ENCODE assay signal across 20 mouse cellular contexts in the genomic region with DNA sequence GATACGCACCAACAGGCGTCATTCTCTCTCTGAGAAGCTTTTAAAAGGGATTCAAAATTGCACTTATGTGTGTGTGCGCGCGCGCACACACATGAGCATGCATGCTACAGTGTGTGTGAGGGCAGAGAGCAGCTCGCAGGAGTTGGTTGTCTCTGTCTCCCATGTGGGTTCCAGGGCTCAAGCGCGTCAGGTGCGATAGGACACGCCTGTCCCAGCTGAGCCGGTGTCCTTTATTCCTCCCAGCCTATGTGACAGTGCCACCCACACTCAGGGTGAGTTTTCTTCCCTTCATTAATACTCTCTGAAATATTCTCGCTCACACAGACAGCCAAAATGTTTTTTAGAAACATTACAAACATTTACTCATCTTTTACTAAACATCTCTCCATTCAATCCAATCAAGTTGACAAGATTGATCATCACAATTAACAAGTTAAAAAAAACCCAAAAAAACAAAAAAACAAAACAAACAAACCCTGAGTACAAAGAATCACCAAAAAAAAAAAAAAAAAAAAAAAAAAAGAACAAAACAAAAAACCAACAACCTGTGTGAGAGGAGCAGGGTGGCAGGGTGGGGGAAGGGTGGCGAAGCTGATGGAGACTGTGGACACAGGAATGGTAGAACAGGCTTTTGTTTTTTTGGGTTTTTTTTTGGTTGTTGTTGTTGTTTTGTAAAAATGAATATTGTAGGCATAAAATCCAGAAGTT. TPM values are rescaled to one million over a fixed set of nuclear protein-coding genes. Genes with fewer than 3 reads are reported as not detected.
"Had no signal": no experiment of that assay in that cellular context is flagged by ENCODE, and none has a peak within 500 bp of the region (broad histone marks: within the 10 kb centered on the region; RNA-seq: fewer than 3 reads in every experiment).

No protein-coding gene starts in this region.

- H3K36me3 ChIP-seq: limb, embryonic 12.5 days; lung, embryonic 15.5 days; midbrain, embryonic 12.5 days; neural tube, embryonic 15.5 days had no signal

- H3K4me1 ChIP-seq: limb, embryonic 12.5 days; lung, embryonic 15.5 days; midbrain, embryonic 12.5 days; neural tube, embryonic 15.5 days had no signal

- ATAC-seq: hindbrain, postnatal 0 days had no signal

- H3K4me2 ChIP-seq: limb, embryonic 12.5 days; lung, embryonic 15.5 days; midbrain, embryonic 12.5 days; neural tube, embryonic 15.5 days had no signal

- H3K27ac ChIP-seq: hindbrain, postnatal 0 days; kidney, postnatal 0 days; limb, embryonic 12.5 days; lung, embryonic 15.5 days; macrophage; midbrain, embryonic 12.5 days; neural tube, embryonic 15.5 days had no signal

- H3K9me3 ChIP-seq: limb, embryonic 12.5 days; lung, embryonic 15.5 days; midbrain, embryonic 12.5 days; neural tube, embryonic 15.5 days had no signal

- H3K4me3 ChIP-seq: limb, embryonic 12.5 days; lung, embryonic 15.5 days; megakaryocyte, embryonic 14.5 days; midbrain, embryonic 12.5 days; myocyte; neural tube, embryonic 15.5 days had no signal

- H3K27me3 ChIP-seq: limb, embryonic 12.5 days; lung, embryonic 15.5 days; megakaryocyte, embryonic 14.5 days; midbrain, embryonic 12.5 days; neural tube, embryonic 15.5 days had no signal

- DNase-seq: kidney, adult 11 months; kidney, adult 9 months; kidney, postnatal 36 days; layer of hippocampus, adult 9-11 months; lung, postnatal 14 days; right cerebral cortex, postnatal 4 days; spleen, adult 18-20 months; thymus, adult 2 months had no signal

- H3K9ac ChIP-seq: limb, embryonic 12.5 days; lung, embryonic 15.5 days; midbrain, embryonic 12.5 days; neural tube, embryonic 15.5 days had no signal

RNA-seq across cellular contexts. Expression of a gene that starts 10.9 kb away (rescaled TPM):
- polyA plus RNA-seq: macrophage had no signal

RNA-seq across cellular contexts. Expression of a gene that starts 38.6 kb away (rescaled TPM):
- total RNA-seq: hindbrain, postnatal 0 days; layer of hippocampus, adult 18-20 months; liver, adult 2 months had no signal
- polyA plus RNA-seq: hindbrain, postnatal 0 days; kidney, postnatal 0 days; limb, embryonic 12.5 days; macrophage; myocyte; neural tube, embryonic 11.5 days; thymus, adult 2 months had no signal
